Mouse (Mus musculus) CH12.LX (cell line): Measurements from ENCODE around the gene Ugt1a6b. TPM values are rescaled to one million over a fixed set of nuclear protein-coding genes. Genes with fewer than 3 reads are reported as not detected.

Source experiments
- DNase-seq: peaks from one replicate; pipeline ENCODE4 v3.0.0-alpha.2; 2013; ENCODE audit errors: extremely low read depth
- H3K27ac ChIP-seq: 2 replicates; pipeline ENCODE4 v1.5.1; 2012; ENCODE audit warnings: low read depth, mild to moderate bottlenecking, control low read depth, moderate library complexity; ENCODE audit not compliant: insufficient read depth
- H3K27me3 ChIP-seq: replicated peaks from 2 replicates; pipeline ENCODE3; 2012; ENCODE audit warnings: inconsistent platforms
- H3K36me3 ChIP-seq, 2 experiments: replicated peaks in 1 of 2; 2 replicates each; pipeline versions ENCODE3 to v1.6.1; 2012; ENCODE audit warnings: inconsistent platforms in 1 of 2, low read length in 1 of 2, mild to moderate bottlenecking in 1 of 2, mixed read lengths in 1 of 2, moderate library complexity in 1 of 2; ENCODE audit not compliant: control insufficient read depth in 1 of 2, insufficient read depth in 1 of 2
- H3K4me1 ChIP-seq, 2 experiments: 2 replicates each; pipeline ENCODE4 v1.6.1; 2012; ENCODE audit warnings: inconsistent platforms in 1 of 2, moderate library complexity in 1 of 2; ENCODE audit not compliant: insufficient read depth in 2 of 2, control insufficient read depth in 1 of 2
- H3K4me2 ChIP-seq: 2 replicates; pipeline ENCODE4 v1.6.1; 2012; ENCODE audit warnings: low read depth, mild to moderate bottlenecking, control low read depth; ENCODE audit not compliant: poor library complexity, insufficient read depth, severe bottlenecking
- H3K4me3 ChIP-seq, 3 experiments: fragments of 150-350 bp in 1 of 3; sonication (generic) in 1 of 3; replicated peaks in 1 of 3; 2 replicates each; pipeline versions ENCODE3 to v1.5.1; 2011 to 2012; ENCODE audit warnings: low read depth in 2 of 3, low read length in 2 of 3, mild to moderate bottlenecking in 2 of 3, moderate library complexity in 2 of 3, control low read depth in 1 of 3, improper control_type of control experiment in 1 of 3, inconsistent platforms in 1 of 3, mixed read lengths in 1 of 3; ENCODE audit not compliant: poor library complexity in 1 of 3
- H3K79me2 ChIP-seq: replicated peaks from 2 replicates; pipeline ENCODE4 v1.6.1; 2012; ENCODE audit warnings: mild to moderate bottlenecking, moderate library complexity; ENCODE audit not compliant: control insufficient read depth, poor library complexity, insufficient read depth, severe bottlenecking; ENCODE audit errors: extremely low read depth
- H3K9ac ChIP-seq: 2 replicates; pipeline ENCODE4 v1.6.1; 2012; ENCODE audit warnings: low read depth, mild to moderate bottlenecking, control low read depth, moderate library complexity; ENCODE audit not compliant: insufficient read depth
- H3K9me3 ChIP-seq: replicated peaks from 2 replicates; pipeline ENCODE3; 2012; ENCODE audit warnings: low read length, inconsistent platforms, mixed read lengths
- BHLHE40 ChIP-seq: IDR thresholded peaks from 2 replicates; pipeline ENCODE4 v1.6.1; 2011; ENCODE audit warnings: mild to moderate bottlenecking, low read depth, low read length, improper control_type of control experiment
- CHD2 ChIP-seq: IDR thresholded peaks from 2 replicates; pipeline ENCODE4 v1.6.1; 2011; ENCODE audit warnings: low read length, improper control_type of control experiment
- CTCF ChIP-seq, 2 experiments: IDR thresholded peaks in 1 of 2; conservative IDR thresholded peaks in 1 of 2; 2 replicates each; pipeline ENCODE4 v1.5.1; 2011 to 2012; ENCODE audit warnings: low read depth in 2 of 2, low read length in 2 of 2, improper control_type of control experiment in 1 of 2, inconsistent platforms in 1 of 2, mild to moderate bottlenecking in 1 of 2, moderate library complexity in 1 of 2
- ELF1 ChIP-seq: IDR thresholded peaks from 2 replicates; pipeline ENCODE4 v1.6.1; 2014; ENCODE audit warnings: low read depth, mild to moderate bottlenecking, inconsistent platforms, low read length, improper control_type of control experiment
- JUND ChIP-seq: conservative IDR thresholded peaks from 2 replicates; pipeline ENCODE4 v1.6.1; 2011; ENCODE audit warnings: low read depth, low read length, improper control_type of control experiment
- KAT2A ChIP-seq: IDR thresholded peaks from 2 replicates; pipeline ENCODE4 v1.6.1; 2012; ENCODE audit warnings: low read length, improper control_type of control experiment, inconsistent platforms; ENCODE audit not compliant: insufficient replicate concordance
- MAFK ChIP-seq: IDR thresholded peaks from 2 replicates; pipeline ENCODE4 v1.6.1; 2011; ENCODE audit warnings: low read length, improper control_type of control experiment; ENCODE audit not compliant: insufficient replicate concordance
- MEF2A ChIP-seq: IDR thresholded peaks from 2 replicates; pipeline ENCODE4 v1.6.1; 2014; ENCODE audit warnings: low read depth, mild to moderate bottlenecking, inconsistent platforms, low read length, improper control_type of control experiment, borderline replicate concordance
- MXI1 ChIP-seq: IDR thresholded peaks from 2 replicates; pipeline ENCODE4 v1.6.1; 2011; ENCODE audit warnings: mild to moderate bottlenecking, low read depth, low read length, improper control_type of control experiment
- NELFE ChIP-seq: IDR thresholded peaks from 2 replicates; pipeline ENCODE4 v1.6.1; 2011; ENCODE audit warnings: low read depth, low read length, improper control_type of control experiment
- PAX5 ChIP-seq: IDR thresholded peaks from 2 replicates; pipeline ENCODE4 v1.6.1; 2012; ENCODE audit warnings: low read length, inconsistent platforms, mixed read lengths
- RAD21 ChIP-seq: IDR thresholded peaks from 2 replicates; pipeline ENCODE4 v1.6.1; 2011; ENCODE audit warnings: low read depth, mild to moderate bottlenecking, low read length, improper control_type of control experiment, moderate library complexity
- RCOR1 ChIP-seq: conservative IDR thresholded peaks from 2 replicates; pipeline ENCODE4 v1.6.1; 2012; ENCODE audit warnings: low read depth, mild to moderate bottlenecking, inconsistent platforms, low read length, improper control_type of control experiment
- SIN3A ChIP-seq: IDR thresholded peaks from 2 replicates; pipeline ENCODE4 v1.6.1; 2012; ENCODE audit warnings: low read length, improper control_type of control experiment, inconsistent platforms
- SMC3 ChIP-seq: IDR thresholded peaks from 2 replicates; pipeline ENCODE4 v1.6.1; 2011; ENCODE audit warnings: low read depth, low read length, improper control_type of control experiment
- TBP ChIP-seq: conservative IDR thresholded peaks from 2 replicates; pipeline ENCODE4 v1.6.1; 2011; ENCODE audit warnings: low read depth, low read length, improper control_type of control experiment
- TCF12 ChIP-seq: IDR thresholded peaks from 2 replicates; pipeline ENCODE4 v1.6.1; 2014; ENCODE audit warnings: low read depth, mild to moderate bottlenecking, inconsistent platforms, low read length, improper control_type of control experiment
- USF2 ChIP-seq: conservative IDR thresholded peaks from 2 replicates; pipeline ENCODE4 v1.6.1; 2011; ENCODE audit warnings: low read depth, low read length, improper control_type of control experiment
- ZMIZ1 ChIP-seq: IDR thresholded peaks from 2 replicates; pipeline ENCODE4 v1.6.1; 2012; ENCODE audit warnings: low read depth, mild to moderate bottlenecking, inconsistent platforms, low read length, improper control_type of control experiment
- dilution Hi-C: fragments of 300-500 bp; cut with MboI; formaldehyde crosslinking; loops from 2 replicates; pipeline ENCODE4 v1.14.3; 2020; ENCODE audit warnings: low sequenced_read_pairs; ENCODE audit not compliant: extremely low pct_unique_long_range_greater_than_20kb, extremely low pct_ligation_motif_present
- in situ Hi-C: fragments of 300-500 bp; cut with MboI; formaldehyde crosslinking; loops from 3 replicates; pipeline ENCODE4 v1.14.3; 2019; ENCODE audit warnings: low sequenced_read_pairs, low pct_ligation_motif_present, low pct_unique_long_range_greater_than_20kb, mixed read lengths
- polyA plus RNA-seq: library from polyadenylated mRNA; unstranded; fragments of >175 nt; gene quantifications from 2 replicates; pipeline ENCODE4 v1.2.1, GENCODE M21; 2012; ENCODE audit warnings: low read depth; ENCODE audit not compliant: insufficient read length
- total RNA-seq, 2 experiments: library from RNA; depleted of rRNA; stranded (reverse); fragments of 300-350 nt in 1 of 2; fragments of >200 nt in 1 of 2; gene quantifications; 2 replicates each; pipeline ENCODE4 v1.2.3; 2012 to 2014

Gene Ugt1a6b
- total and polyA plus RNA-seq, 3 experiments, result 0.13 to 0.26 TPM; not detected in 1

GRCm38 (mm10) chr1:88216551-88216950 is 113.5 kb downstream of the Ugt1a6b start:
- dilution Hi-C loops, result no loop called here
- DNase-seq, result peak; percentile 2

DNA sequence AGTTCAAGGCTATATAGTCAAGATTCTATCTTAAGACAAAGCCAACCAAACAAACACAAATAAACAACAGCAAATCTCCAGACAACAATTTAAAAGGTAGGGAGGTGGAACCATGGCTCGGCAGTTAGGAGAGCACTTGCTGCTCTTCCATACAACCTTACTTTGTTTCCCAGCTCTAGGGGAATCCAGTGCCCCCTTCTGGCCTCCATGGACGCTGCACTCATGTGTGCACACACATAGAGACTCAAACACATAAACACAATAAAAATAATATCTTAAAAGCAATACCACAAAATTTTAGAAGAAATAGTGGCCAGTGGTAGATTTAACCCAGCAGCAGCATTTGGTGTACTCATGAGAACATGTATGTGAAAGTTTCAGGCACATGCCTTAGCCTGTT is 114.1 kb downstream of the Ugt1a6b start:
- Histone ChIP-seq H3K27ac (no peak overlapping the region), H3K27me3 (no peaks in the 10 kb centered on the region), H3K4me3 (no peak overlapping the region), H3K36me3 (no peaks in the 10 kb centered on the region), H3K79me2 (no peaks in the 10 kb centered on the region), H3K9ac (no peak overlapping the region)
- peak; percentile 7 for DNase-seq
- in situ Hi-C loops, result no loop called here
- TF ChIP-seq CHD2 (0 out of 2 replicates have a peak, but pooled peaks have one; percentile 22), KAT2A (no peak), SMC3 (no peak), TCF12 (no peak), ZMIZ1 (peak; percentile 41; the same call in 1 of the 2 replicates), MXI1 (peak; percentile 45; the same call in 1 of the 2 replicates), NELFE (0 out of 2 replicates have a peak, but pooled peaks have one; percentile 10), JUND (no peak), RCOR1 (peak; percentile 55; the same call in 1 of the 2 replicates), TBP (no peak), RAD21 (no peak), CTCF (conservative IDR thresholded peaks at IDR 0.05 in 1 of 2, IDR thresholded peaks at IDR 0.05 in 1 of 2; ENCODE audit: low read depth in 2 of 2, low read length in 2 of 2) (peak in 1 of 2 experiments; percentile 46; a peak in 2 of 4 replicates), BHLHE40 (0 out of 2 replicates have a peak, but pooled peaks have one; percentile 17)
- TF ChIP-seq, all 38 proteins: peak for 7
- Histone ChIP-seq H3K4me2 (no peak overlapping the region), H3K9me3 (peaks cover 78% of the 10 kb centered on the region), H3K4me1 (no peaks in the 10 kb centered on the region)
- dilution Hi-C loops, result no loop called here

More at GRCm38 (mm10) chr1:88216551-88216950, 113.5 kb downstream of the Ugt1a6b start:
- no peaks in the 10 kb centered on the region for H3K79me2 ChIP-seq
- TF ChIP-seq TBP (no peak), RAD21 (no peak), MEF2A (no peak), SMC3 (no peak), CHD2 (no peak), ELF1 (no peak), MAFK (no peak), SIN3A (no peak), PAX5 (no peak), USF2 (no peak), NELFE (no peak)
- TF ChIP-seq, all 38 proteins: peak for 0
- H3K4me2 ChIP-seq, result no peak overlapping the region
- no peak overlapping the region for H3K27ac ChIP-seq
- H3K27me3 ChIP-seq, result no peaks in the 10 kb centered on the region
- H3K9ac ChIP-seq, result no peak overlapping the region
- in situ Hi-C loops, result no loop called here
- peaks cover 84% of the 10 kb centered on the region for H3K9me3 ChIP-seq
- no peaks in the 10 kb centered on the region for H3K36me3 ChIP-seq
- H3K4me1 ChIP-seq, result no peaks in the 10 kb centered on the region
- H3K4me3 ChIP-seq, result no peak overlapping the region
